Mouse (Mus musculus): ENCODE measurements around the gene Anxa5. TPM values are rescaled to one million over a fixed set of nuclear protein-coding genes. Genes with fewer than 3 reads are reported as not detected.

The Anxa5 gene
- 106 and 116 TPM in 2 replicates for polyA plus RNA-seq (2016; fragmentation: Nextera tagmentation; extraction: Ambion mirVana)

GRCm38 (mm10) chr3:36475532-36476087 lies at the start of gene Anxa5, which contains the start of gene 1810062G17Rik:
Gene Anxa5, minus strand, starts transcription at chr3:36475894.
Gene 1810062G17Rik, plus strand, starts transcription at chr3:36475937.
- under 1% methylated on average over 32 of the region's 32 CpGs for WGBS
- Histone ChIP-seq H3K4me1 (peaks cover 37% of the 10 kb centered on the region), H3K27ac (replicated peaks) (peak within 1 kb of the TSS; percentile 81), H3K4me3 (peak within 1 kb of the TSS; percentile 70), H3K9me3 (replicated peaks) (no peaks in the 10 kb centered on the region), H3K36me3 (no peaks in the 10 kb centered on the region), H3K27me3 (ENCODE audit: low read depth, poor library complexity, severe bottlenecking) (peaks cover 27% of the 10 kb centered on the region)
- peak; percentile 93 for DNase-seq (ENCODE audit: low spot score)

DNA sequence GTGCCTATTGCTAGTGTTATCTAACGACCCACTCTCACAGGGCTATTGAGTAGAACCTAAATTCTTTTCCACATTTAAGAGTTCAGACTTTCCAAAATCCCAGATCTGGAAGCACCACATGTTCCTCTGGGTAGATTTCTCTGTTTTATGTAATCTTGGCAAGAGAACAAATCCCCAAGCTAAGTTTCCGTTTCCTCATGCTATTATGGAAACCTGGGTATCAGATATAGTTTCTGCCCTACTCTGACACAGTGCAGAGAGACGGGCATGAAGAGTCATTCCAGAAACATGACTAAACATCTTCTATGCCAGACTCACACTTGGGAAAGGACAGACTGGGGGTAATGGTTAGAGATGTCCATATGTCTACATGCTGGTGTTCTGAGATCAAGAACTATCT lies 48.8 kb upstream of the Anxa5 start:
- Histone ChIP-seq H3K9me3 (replicated peaks) (no peaks in the 10 kb centered on the region), H3K4me3 (no peak overlapping the region), H3K27me3 (ENCODE audit: low read depth, poor library complexity, severe bottlenecking) (peaks cover 41% of the 10 kb centered on the region), H3K4me1 (peaks cover 20% of the 10 kb centered on the region), H3K36me3 (no peaks in the 10 kb centered on the region), H3K27ac (replicated peaks) (no peak overlapping the region)
- no peak for DNase-seq (ENCODE audit: low spot score)
- 87% methylated on average over 3 of the region's 3 CpGs for WGBS

DNA sequence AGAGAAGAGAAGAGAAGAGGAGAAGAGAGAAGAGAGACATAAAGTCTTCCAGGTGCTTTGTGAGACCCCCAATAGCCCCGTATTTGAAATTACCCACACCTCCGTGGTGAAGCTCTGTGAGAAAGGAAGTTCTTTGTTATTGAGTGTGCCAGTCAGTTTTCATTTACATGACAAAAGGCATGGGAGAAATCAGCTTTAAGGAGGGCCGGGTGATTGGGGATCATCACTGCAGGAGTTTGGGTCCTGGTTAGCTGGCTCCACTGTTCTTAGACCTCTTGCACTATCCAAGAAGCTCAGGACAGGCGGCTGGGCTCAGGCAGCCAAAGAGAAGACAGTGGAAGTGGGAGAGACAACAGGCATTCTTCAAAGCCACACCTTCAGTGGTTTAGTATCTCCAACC lies 46.4 kb upstream of the Anxa5 start:
- no peaks in the 10 kb centered on the region for H3K36me3 ChIP-seq
- H3K9me3 ChIP-seq (replicated peaks): no peaks in the 10 kb centered on the region
- no peak for DNase-seq (ENCODE audit: low spot score)
- WGBS: 3% methylated on average over 4 of the region's 4 CpGs
- H3K27me3 ChIP-seq (ENCODE audit: low read depth, poor library complexity, severe bottlenecking): peaks cover 52% of the 10 kb centered on the region
- H3K4me1 ChIP-seq: peaks cover 20% of the 10 kb centered on the region
- H3K27ac ChIP-seq (replicated peaks): no peak overlapping the region
- H3K4me3 ChIP-seq: peak overlapping the region; percentile 67

- Histone ChIP-seq H3K36me3 (no peaks in the 10 kb centered on the region), H3K9me3 (replicated peaks) (no peaks in the 10 kb centered on the region), H3K4me3 (peak within 1 kb of the TSS; percentile 67), H3K4me1 (peaks cover 20% of the 10 kb centered on the region), H3K27ac (replicated peaks) (peak within 1 kb of the TSS; percentile 75), H3K27me3 (ENCODE audit: low read depth, poor library complexity, severe bottlenecking) (peaks cover 52% of the 10 kb centered on the region)
- DNase-seq (ENCODE audit: low spot score): peak; percentile 54
- under 1% methylated on average over 51 of the region's 51 CpGs for WGBS
These were observed 45.7 kb upstream of the Anxa5 start, which contains the start of gene Gm11549 for GRCm38 (mm10) chr3:36521073-36522060. Gene Gm11549, minus strand, starts transcription at chr3:36521813.

DNA sequence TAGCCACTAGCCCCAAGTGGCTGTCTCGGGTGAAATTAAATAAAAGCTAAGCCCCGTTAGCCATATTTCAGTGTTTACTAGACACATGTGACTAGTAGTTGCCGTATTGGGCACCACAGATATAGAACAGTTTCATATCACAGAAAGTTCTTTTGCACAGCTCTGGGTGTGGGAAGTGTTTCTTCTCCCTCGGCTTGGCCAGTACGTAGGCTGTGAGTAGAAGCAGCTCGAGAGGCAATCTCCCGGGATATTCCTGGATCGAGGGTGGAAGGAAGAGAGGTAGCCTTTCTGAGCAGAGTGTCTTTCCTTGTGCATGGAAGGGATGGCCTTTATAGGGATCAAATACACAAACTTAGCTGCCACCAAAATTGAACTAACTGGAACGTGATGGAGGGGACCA lies 40.5 kb upstream of the Anxa5 start:
- DNase-seq (ENCODE audit: low spot score): no peak
- Histone ChIP-seq H3K4me1 (peaks cover 7% of the 10 kb centered on the region), H3K27ac (replicated peaks) (no peak overlapping the region), H3K36me3 (no peaks in the 10 kb centered on the region), H3K4me3 (no peak overlapping the region), H3K27me3 (ENCODE audit: low read depth, poor library complexity, severe bottlenecking) (peaks cover 29% of the 10 kb centered on the region), H3K9me3 (replicated peaks) (no peaks in the 10 kb centered on the region)
- WGBS: 90% methylated on average over 9 of the region's 9 CpGs

GRCm38 (mm10) chr3:36511491-36511890 lies 35.8 kb upstream of the Anxa5 start:
- Histone ChIP-seq H3K36me3 (no peaks in the 10 kb centered on the region), H3K27ac (replicated peaks) (no peak overlapping the region), H3K9me3 (replicated peaks) (no peaks in the 10 kb centered on the region), H3K4me1 (no peaks in the 10 kb centered on the region), H3K27me3 (ENCODE audit: low read depth, poor library complexity, severe bottlenecking) (no peaks in the 10 kb centered on the region), H3K4me3 (no peak overlapping the region)
- DNase-seq (ENCODE audit: low spot score): no peak
- 92% methylated on average over 6 of the region's 6 CpGs for WGBS

- 52% methylated on average over 10 of the region's 10 CpGs for WGBS
- H3K9me3 ChIP-seq (replicated peaks): no peaks in the 10 kb centered on the region
- H3K36me3 ChIP-seq: no peaks in the 10 kb centered on the region
- peaks cover 13% of the 10 kb centered on the region for H3K4me1 ChIP-seq
- H3K4me3 ChIP-seq: no peak overlapping the region
- peak overlapping the region; percentile 78 for H3K27ac ChIP-seq (replicated peaks)
- DNase-seq (ENCODE audit: low spot score): no peak
- H3K27me3 ChIP-seq (ENCODE audit: low read depth, poor library complexity, severe bottlenecking): no peaks in the 10 kb centered on the region
These were observed 30.4 kb upstream of the Anxa5 start for GRCm38 (mm10) chr3:36505809-36506735.

DNA sequence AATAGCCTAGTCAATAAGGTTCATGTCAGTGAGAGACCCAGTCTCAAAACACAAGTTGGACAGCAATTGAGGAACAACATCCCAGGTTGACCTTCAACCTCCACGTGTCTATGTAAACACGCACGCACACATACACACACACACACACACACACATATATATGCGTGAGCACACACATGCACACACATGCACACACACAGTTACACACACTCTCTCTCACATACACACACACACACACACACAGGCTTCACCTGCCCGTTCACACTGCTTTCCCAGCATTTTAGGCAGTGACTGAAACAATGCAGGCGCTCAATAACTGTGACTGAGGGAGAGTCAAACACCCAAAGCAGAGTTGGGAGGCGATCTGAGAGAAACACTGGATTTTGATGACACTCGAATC lies 29.6 kb upstream of the Anxa5 start:
- WGBS: 79% methylated on average over 8 of the region's 8 CpGs
- Histone ChIP-seq H3K4me1 (peaks cover 13% of the 10 kb centered on the region), H3K9me3 (replicated peaks) (no peaks in the 10 kb centered on the region), H3K27me3 (ENCODE audit: low read depth, poor library complexity, severe bottlenecking) (no peaks in the 10 kb centered on the region), H3K36me3 (no peaks in the 10 kb centered on the region), H3K4me3 (no peak overlapping the region), H3K27ac (replicated peaks) (peak overlapping the region; percentile 78)
- no peak for DNase-seq (ENCODE audit: low spot score)

DNA sequence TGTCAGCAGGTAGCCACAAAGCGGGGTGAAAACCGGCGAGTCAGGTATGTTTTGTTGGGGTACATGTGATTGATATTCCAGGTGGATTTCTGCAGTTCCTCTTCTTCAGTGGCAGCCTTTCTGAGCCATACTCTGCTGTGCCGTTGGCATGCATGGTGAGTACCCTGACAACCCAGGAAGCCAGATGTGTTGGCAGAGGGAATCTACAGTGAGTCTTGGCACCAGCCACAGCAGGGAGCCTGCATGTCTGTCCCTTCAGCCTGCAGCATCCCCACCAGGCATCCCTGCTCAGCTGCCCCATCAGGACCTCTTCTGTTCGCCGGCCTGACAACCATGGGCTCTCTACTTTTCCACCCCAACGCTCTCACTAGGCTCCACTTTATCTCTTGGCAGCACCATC lies 25.9 kb upstream of the Anxa5 start:
- no peaks in the 10 kb centered on the region for H3K36me3 ChIP-seq

GRCm38 (mm10) chr3:36500976-36501375 lies 25.3 kb upstream of the Anxa5 start:
- Histone ChIP-seq H3K36me3 (no peaks in the 10 kb centered on the region), H3K27me3 (ENCODE audit: low read depth, poor library complexity, severe bottlenecking) (peaks cover 10% of the 10 kb centered on the region), H3K9me3 (replicated peaks) (no peaks in the 10 kb centered on the region), H3K4me3 (no peak overlapping the region), H3K4me1 (peaks cover 12% of the 10 kb centered on the region), H3K27ac (replicated peaks) (no peak overlapping the region)
- 90% methylated on average over 8 of the region's 8 CpGs for WGBS
- DNase-seq (ENCODE audit: low spot score): no peak

More for the DNA sequence above, 25.9 kb upstream of the Anxa5 start:
- Histone ChIP-seq H3K9me3 (replicated peaks) (no peaks in the 10 kb centered on the region), H3K27me3 (ENCODE audit: low read depth, poor library complexity, severe bottlenecking) (peaks cover 4% of the 10 kb centered on the region), H3K4me3 (no peak overlapping the region), H3K4me1 (peaks cover 16% of the 10 kb centered on the region), H3K27ac (replicated peaks) (no peak overlapping the region)
- WGBS: 80% methylated on average over 7 of the region's 7 CpGs
- no peak for DNase-seq (ENCODE audit: low spot score)

- H3K4me1 ChIP-seq: peaks cover 7% of the 10 kb centered on the region; the same call in 1 of the 2 replicates
- peaks cover 12% of the 10 kb centered on the region for H3K27me3 ChIP-seq (ENCODE audit: low read depth, poor library complexity, severe bottlenecking)
- H3K36me3 ChIP-seq: no peaks in the 10 kb centered on the region
- H3K27ac ChIP-seq (replicated peaks): no peak overlapping the region
- DNase-seq (ENCODE audit: low spot score): no peak
- H3K9me3 ChIP-seq (replicated peaks): no peaks in the 10 kb centered on the region
- no peak overlapping the region for H3K4me3 ChIP-seq
- 94% methylated on average over 7 of the region's 7 CpGs for WGBS
These were observed 23.7 kb upstream of the Anxa5 start for GRCm38 (mm10) chr3:36499418-36499817.

GRCm38 (mm10) chr3:36498224-36498623 lies 22.5 kb upstream of the Anxa5 start:
- 90% methylated on average over 6 of the region's 6 CpGs for WGBS
- Histone ChIP-seq H3K9me3 (replicated peaks) (no peaks in the 10 kb centered on the region), H3K36me3 (no peaks in the 10 kb centered on the region)

More at GRCm38 (mm10) chr3:36498224-36498623, 22.5 kb upstream of the Anxa5 start:
- Histone ChIP-seq H3K4me3 (no peak overlapping the region), H3K4me1 (peaks cover 7% of the 10 kb centered on the region; the same call in 1 of the 2 replicates), H3K27me3 (ENCODE audit: low read depth, poor library complexity, severe bottlenecking) (peaks cover 12% of the 10 kb centered on the region), H3K27ac (replicated peaks) (no peak overlapping the region)
- no peak for DNase-seq (ENCODE audit: low spot score)
